Mouse (Mus musculus) ES-E14 (cell line): ENCODE measurements around the gene E2f4. TPM values are rescaled to one million over a fixed set of nuclear protein-coding genes. Genes with fewer than 3 reads are reported as not detected.
A peak's percentile ranks its signal among the peaks of the same experiment; 100 is the strongest.
"Not testable (repeated sequence)": the region's sequence is repeated elsewhere in the genome, so short reads cannot be mapped to it uniquely, and the experiment has no call there.

Source experiments
- DNase-seq: peaks from one replicate; pipeline ENCODE4 v3.0.0-alpha.2; 2013; ENCODE audit warnings: low read depth, low spot score
- H3K27ac ChIP-seq: 2 replicates; pipeline ENCODE4 v1.5.1; 2012; ENCODE audit warnings: low read depth, mild to moderate bottlenecking, low read length, moderate library complexity, mixed read lengths; ENCODE audit not compliant: poor library complexity, insufficient read depth, severe bottlenecking
- H3K36me3 ChIP-seq: 2 replicates; pipeline ENCODE4 v1.6.1; 2012; ENCODE audit warnings: mild to moderate bottlenecking, low read length, moderate library complexity, mixed read lengths; ENCODE audit not compliant: control insufficient read depth, poor library complexity, insufficient read depth, severe bottlenecking
- H3K4me1 ChIP-seq, 2 experiments: fragments of 150-350 bp in 1 of 2; sonication (generic) in 1 of 2; 2 replicates each; pipeline ENCODE4 v1.6.1; 2012; ENCODE audit warnings: low read length in 2 of 2, mild to moderate bottlenecking in 1 of 2, mixed read lengths in 1 of 2; ENCODE audit not compliant: control insufficient read depth in 2 of 2, insufficient read depth in 2 of 2, poor library complexity in 1 of 2
- H3K4me3 ChIP-seq, 2 experiments: fragments of 150-350 bp in 1 of 2; sonication (generic) in 1 of 2; 2 replicates each; pipeline ENCODE4 v1.5.1; 2012; ENCODE audit warnings: low read length in 2 of 2, low read depth in 1 of 2, mild to moderate bottlenecking in 1 of 2, mixed read lengths in 1 of 2; ENCODE audit not compliant: insufficient read depth in 1 of 2, poor library complexity in 1 of 2, severe bottlenecking in 1 of 2
- H3K9ac ChIP-seq: 2 replicates; pipeline ENCODE4 v1.6.1; 2012; ENCODE audit warnings: low read depth, mild to moderate bottlenecking, low read length, mixed read lengths; ENCODE audit not compliant: poor library complexity, insufficient read depth, severe bottlenecking
- H3K9me3 ChIP-seq: fragments of 150-350 bp; sonication (generic); 2 replicates; pipeline ENCODE4 v1.6.1; 2012; ENCODE audit warnings: low read depth, mild to moderate bottlenecking, low read length; ENCODE audit not compliant: control insufficient read depth, insufficient read depth
- CHD2 ChIP-seq: IDR thresholded peaks from 2 replicates; pipeline ENCODE4 v1.6.1; 2014; ENCODE audit warnings: mild to moderate bottlenecking, low read depth, low read length, inconsistent platforms
- HCFC1 ChIP-seq: IDR thresholded peaks from 2 replicates; pipeline ENCODE4 v1.6.1; 2012; ENCODE audit warnings: low read length, inconsistent platforms, borderline replicate concordance; ENCODE audit not compliant: insufficient read depth
- MAFK ChIP-seq: IDR thresholded peaks from 2 replicates; pipeline ENCODE4 v1.6.1; 2014; ENCODE audit warnings: mild to moderate bottlenecking, low read depth, low read length, inconsistent platforms; ENCODE audit not compliant: insufficient read depth
- ZC3H11A ChIP-seq: IDR thresholded peaks from 2 replicates; pipeline ENCODE4 v1.6.1; 2012; ENCODE audit warnings: low read depth, mild to moderate bottlenecking, inconsistent platforms, low read length, borderline replicate concordance
- ZNF384 ChIP-seq: IDR thresholded peaks from 2 replicates; pipeline ENCODE4 v1.6.1; 2012; ENCODE audit warnings: low read depth, low read length, inconsistent platforms
- in situ Hi-C, 2 experiments: fragments of 600-800 bp; cut with MboI; formaldehyde crosslinking; loops; one replicate each; pipeline ENCODE4 v1.15.1; 2025; ENCODE audit warnings: low sequenced_read_pairs in 2 of 2, inconsistent platforms in 1 of 2; ENCODE audit not compliant: unreplicated experiment in 2 of 2
- total RNA-seq: library from RNA; depleted of rRNA; stranded (reverse); fragments of 300-350 nt; gene quantifications from 2 replicates; pipeline ENCODE4 v1.2.3, GENCODE M21; 2012

Gene E2f4
- total RNA-seq, 1 experiment: 66.8 TPM

GRCm38 (mm10) chr8:105290554-105291314 is 6.7 kb upstream of the E2f4 start:
- TF ChIP-seq HCFC1 (0 out of 2 replicates have a peak, but pooled peaks have one; percentile 26), CHD2 (no peak), ZNF384 (no peak), ZC3H11A (0 out of 2 replicates have a peak, but pooled peaks have one; percentile 39), MAFK (no peak)
- peak; percentile 95 for DNase-seq
- Histone ChIP-seq H3K4me3 (peak overlapping the region; percentile 76 to 83), H3K27ac (no peak overlapping the region), H3K9me3 (no peaks in the 10 kb centered on the region), H3K36me3 (no peaks in the 10 kb centered on the region; the same call in 1 of the 2 replicates), H3K4me1 (peaks cover under 1 to 33% of the 10 kb centered on the region in 2 experiments; a peak in 3 of 4 replicates), H3K9ac (peak overlapping the region; percentile 2; the same call in 1 of the 2 replicates)
- in situ Hi-C loops: no loop called here

- in situ Hi-C loops, H3K4me3 ChIP-seq: not testable (repeated sequence)
Observed at GRCm38 (mm10) chr8:105291364-105291763, 6.1 kb upstream of the E2f4 start.

GRCm38 (mm10) chr8:105291802-105292201 is 5.7 kb upstream of the E2f4 start:
- in situ Hi-C loops: not testable (repeated sequence)

More at GRCm38 (mm10) chr8:105291364-105291763, 6.1 kb upstream of the E2f4 start:
- not testable (repeated sequence) for H3K9me3 ChIP-seq, H3K9ac ChIP-seq, H3K36me3 ChIP-seq, DNase-seq, H3K27ac ChIP-seq
- H3K4me1 ChIP-seq: peaks cover 2 to 38% of the 10 kb centered on the region in 2 experiments; a peak in 3 of 4 replicates

GRCm38 (mm10) chr8:105292471-105292870 is 5.0 kb upstream of the E2f4 start:
- Histone ChIP-seq H3K4me1 (peaks cover 2 to 36% of the 10 kb centered on the region in 2 experiments; a peak in 3 of 4 replicates), H3K36me3 (no peaks in the 10 kb centered on the region; the same call in 1 of the 2 replicates), H3K9me3 (no peaks in the 10 kb centered on the region), H3K4me3 (peak overlapping the region in 1 of 2 experiments; percentile 52; a peak in 1 of 4 replicates), H3K27ac (no peak overlapping the region), H3K9ac (no peak overlapping the region)
- TF ChIP-seq ZNF384 (no peak), MAFK (no peak), ZC3H11A (no peak), CHD2 (no peak), HCFC1 (no peak)
- in situ Hi-C loops: no loop called here
- DNase-seq: no peak

More at GRCm38 (mm10) chr8:105291802-105292201, 5.7 kb upstream of the E2f4 start:
- H3K36me3 ChIP-seq, H3K9me3 ChIP-seq, H3K4me3 ChIP-seq, H3K27ac ChIP-seq, H3K9ac ChIP-seq, DNase-seq: not testable (repeated sequence)
- peaks cover 2 to 36% of the 10 kb centered on the region in 2 experiments; a peak in 3 of 4 replicates for H3K4me1 ChIP-seq

GRCm38 (mm10) chr8:105293405-105293804 is 4.1 kb upstream of the E2f4 start:
- TF ChIP-seq MAFK (no peak), ZNF384 (no peak), CHD2 (no peak)
- no peaks in the 10 kb centered on the region; the same call in 1 of the 2 replicates for H3K36me3 ChIP-seq
- no peak for DNase-seq
- in situ Hi-C loops: no loop called here
- peaks cover 2 to 37% of the 10 kb centered on the region in 2 experiments; a peak in 3 of 4 replicates for H3K4me1 ChIP-seq
- peak overlapping the region; percentile 52 to 53; a peak in 3 of 4 replicates for H3K4me3 ChIP-seq
- H3K9me3 ChIP-seq: no peaks in the 10 kb centered on the region
- H3K27ac ChIP-seq: no peak overlapping the region
- peak overlapping the region; percentile 21 for H3K9ac ChIP-seq
